Mouse (Mus musculus) MEL (cell line): ENCODE measurements at regions not wholly inside any gene's neighbourhood (a gene's known extent, or its start where the extent isn't known, plus 50 kb on each side); places are given as distances from the start of the nearest gene placed in this dataset.

ENCODE experiments used
- DNase-seq: peaks from one replicate; pipeline ENCODE4 v3.0.0; 2011; ENCODE audit warnings: low read depth, low spot score
- H3K27ac ChIP-seq: 2 replicates; pipeline ENCODE4 v1.5.1; 2012; ENCODE audit warnings: low read depth, mild to moderate bottlenecking, control low read depth, low read length, moderate library complexity; ENCODE audit not compliant: control insufficient read depth
- H3K27me3 ChIP-seq, 2 experiments: fragments of 150-350 bp in 1 of 2; sonication (generic) in 1 of 2; 2 replicates each; pipeline ENCODE4 v1.6.1; 2012; ENCODE audit warnings: low read length in 2 of 2, mild to moderate bottlenecking in 2 of 2, improper control_type of control experiment in 1 of 2, moderate library complexity in 1 of 2; ENCODE audit not compliant: insufficient read depth in 2 of 2, control insufficient read depth in 1 of 2
- H3K36me3 ChIP-seq, 2 experiments: 2 replicates each; pipeline ENCODE4 v1.6.1; 2012 to 2014; ENCODE audit warnings: low read length in 2 of 2, improper control_type of control experiment in 1 of 2, inconsistent platforms in 1 of 2, mild to moderate bottlenecking in 1 of 2; ENCODE audit not compliant: insufficient read depth in 2 of 2, control insufficient read depth in 1 of 2
- H3K4me1 ChIP-seq, 2 experiments: fragments of 150-350 bp in 1 of 2; sonication (generic) in 1 of 2; 2 replicates each; pipeline ENCODE4 v1.6.1; 2012; ENCODE audit warnings: low read length in 2 of 2, improper control_type of control experiment in 1 of 2, mild to moderate bottlenecking in 1 of 2; ENCODE audit not compliant: insufficient read depth in 2 of 2, control insufficient read depth in 1 of 2
- H3K4me3 ChIP-seq, 2 experiments: fragments of 150-350 bp in 1 of 2; sonication (generic) in 1 of 2; 2 replicates each; pipeline ENCODE4 v1.5.1; 2012; ENCODE audit warnings: low read depth in 2 of 2, low read length in 2 of 2, mild to moderate bottlenecking in 2 of 2, moderate library complexity in 2 of 2, control low read depth in 1 of 2, improper control_type of control experiment in 1 of 2; ENCODE audit not compliant: control insufficient read depth in 1 of 2, insufficient read depth in 1 of 2
- H3K79me2 ChIP-seq: 2 replicates; pipeline ENCODE4 v1.6.1; 2012; ENCODE audit warnings: mild to moderate bottlenecking, low read length, moderate library complexity; ENCODE audit not compliant: control insufficient read depth, poor library complexity, insufficient read depth
- H3K9ac ChIP-seq: 2 replicates; pipeline ENCODE4 v1.6.1; 2012; ENCODE audit warnings: low read depth, mild to moderate bottlenecking, control low read depth, low read length, moderate library complexity; ENCODE audit not compliant: control insufficient read depth, poor library complexity, severe bottlenecking
- H3K9me3 ChIP-seq: fragments of 150-350 bp; sonication (generic); replicated peaks from 2 replicates; pipeline ENCODE4 v1.6.1; 2012; ENCODE audit warnings: mild to moderate bottlenecking, low read length, improper control_type of control experiment, moderate library complexity; ENCODE audit not compliant: insufficient read depth
- BHLHE40 ChIP-seq: IDR thresholded peaks from 2 replicates; pipeline ENCODE4 v1.6.1; 2012; ENCODE audit warnings: low read depth, mild to moderate bottlenecking, inconsistent platforms, low read length, improper control_type of control experiment, borderline replicate concordance
- CHD1 ChIP-seq: IDR thresholded peaks from 2 replicates; pipeline ENCODE4 v1.6.1; 2012; ENCODE audit warnings: low read depth, mild to moderate bottlenecking, inconsistent platforms, low read length, improper control_type of control experiment
- CHD2 ChIP-seq: IDR thresholded peaks from 2 replicates; pipeline ENCODE4 v1.6.1; 2011; ENCODE audit warnings: low read length, improper control_type of control experiment
- E2F4 ChIP-seq: IDR thresholded peaks from 2 replicates; pipeline ENCODE4 v1.6.1; 2011; ENCODE audit warnings: low read depth, low read length, improper control_type of control experiment, borderline replicate concordance
- ELF1 ChIP-seq: IDR thresholded peaks from 2 replicates; pipeline ENCODE4 v1.6.1; 2014; ENCODE audit warnings: low read depth, mild to moderate bottlenecking, inconsistent platforms, low read length, improper control_type of control experiment, moderate library complexity
- EP300 ChIP-seq, 2 experiments: IDR thresholded peaks; 2 replicates each; pipeline ENCODE4 v1.6.1; 2011; ENCODE audit warnings: improper control_type of control experiment in 2 of 2, low read length in 2 of 2, low read depth in 1 of 2, mild to moderate bottlenecking in 1 of 2
- ETS1 ChIP-seq: IDR thresholded peaks from 2 replicates; pipeline ENCODE4 v1.6.1; 2012; ENCODE audit warnings: low read depth, mild to moderate bottlenecking, inconsistent platforms, low read length, improper control_type of control experiment, moderate library complexity
- GABPA ChIP-seq: IDR thresholded peaks from 2 replicates; pipeline ENCODE4 v1.6.1; 2012; ENCODE audit warnings: low read depth, mild to moderate bottlenecking, inconsistent platforms, low read length, improper control_type of control experiment, moderate library complexity
- KAT2A ChIP-seq: conservative IDR thresholded peaks from 2 replicates; pipeline ENCODE4 v1.6.1; 2012; ENCODE audit warnings: low read depth, low read length, improper control_type of control experiment, inconsistent platforms
- MEF2A ChIP-seq: IDR thresholded peaks from 2 replicates; pipeline ENCODE4 v1.6.1; 2014; ENCODE audit warnings: low read depth, mild to moderate bottlenecking, inconsistent platforms, low read length, improper control_type of control experiment; ENCODE audit not compliant: poor library complexity, insufficient replicate concordance, severe bottlenecking; ENCODE audit errors: extremely low read depth
- RAD21 ChIP-seq: IDR thresholded peaks from 2 replicates; pipeline ENCODE4 v1.6.1; 2011; ENCODE audit warnings: mild to moderate bottlenecking, low read depth, low read length, improper control_type of control experiment
- RCOR1 ChIP-seq: IDR thresholded peaks from 2 replicates; pipeline ENCODE4 v1.6.1; 2012; ENCODE audit warnings: low read depth, mild to moderate bottlenecking, inconsistent platforms, low read length, improper control_type of control experiment
- SMC3 ChIP-seq: IDR thresholded peaks from 2 replicates; pipeline ENCODE4 v1.6.1; 2011; ENCODE audit warnings: low read depth, low read length, improper control_type of control experiment
- TAL1 ChIP-seq: IDR thresholded peaks from 2 replicates; pipeline ENCODE4 v1.6.1; 2012; ENCODE audit warnings: mild to moderate bottlenecking, inconsistent platforms, low read length, moderate library complexity, mixed read lengths
- USF2 ChIP-seq, 2 experiments: IDR thresholded peaks; 2 replicates each; pipeline ENCODE4 v1.6.1; 2011 to 2012; ENCODE audit warnings: improper control_type of control experiment in 2 of 2, low read length in 2 of 2, borderline replicate concordance in 1 of 2, inconsistent platforms in 1 of 2, low read depth in 1 of 2, mild to moderate bottlenecking in 1 of 2; ENCODE audit not compliant: insufficient read depth in 1 of 2
- ZKSCAN1 ChIP-seq: IDR thresholded peaks from 2 replicates; pipeline ENCODE4 v1.6.1; 2012; ENCODE audit warnings: low read depth, mild to moderate bottlenecking, inconsistent platforms, low read length, improper control_type of control experiment, moderate library complexity
- ZMIZ1 ChIP-seq: IDR thresholded peaks from 2 replicates; pipeline ENCODE4 v1.6.1; 2012; ENCODE audit warnings: low read depth, mild to moderate bottlenecking, inconsistent platforms, low read length, improper control_type of control experiment, moderate library complexity

- no peaks in the 10 kb centered on the region for H3K36me3 ChIP-seq
- H3K9ac ChIP-seq = no peak overlapping the region
- DNase-seq = no peak
- H3K4me1 ChIP-seq = no peaks in the 10 kb centered on the region
- H3K79me2 ChIP-seq = no peaks in the 10 kb centered on the region
- no peaks in the 10 kb centered on the region for H3K27me3 ChIP-seq
- no peak overlapping the region for H3K27ac ChIP-seq
- TF ChIP-seq E2F4 = no peak
- H3K4me3 ChIP-seq = no peak overlapping the region
- H3K9me3 ChIP-seq = no peaks in the 10 kb centered on the region
Observed at GRCm38 (mm10) chr16:85637079-85637478, 83.9 kb upstream of the Cyyr1 start.

GRCm38 (mm10) chr16:85629738-85630137, 76.5 kb upstream of the Cyyr1 start:
- no peak overlapping the region for H3K9ac ChIP-seq
- no peaks in the 10 kb centered on the region for H3K4me1 ChIP-seq
- no peak for TF ChIP-seq KAT2A
- TF ChIP-seq ETS1 = no peak
- no peak for TF ChIP-seq BHLHE40
- TF ChIP-seq ZMIZ1 = no peak
- TF ChIP-seq CHD2 = no peak
- TF ChIP-seq EP300 (IDR thresholded peaks at IDR 0.05; ENCODE audit: low read depth in 1 of 2, low read length in 2 of 2) = no peak
- TF ChIP-seq ZKSCAN1 = no peak
- no peak overlapping the region for H3K4me3 ChIP-seq
- H3K9me3 ChIP-seq = no peaks in the 10 kb centered on the region
- H3K36me3 ChIP-seq = no peaks in the 10 kb centered on the region
- DNase-seq = no peak
- no peaks in the 10 kb centered on the region for H3K27me3 ChIP-seq
- no peak overlapping the region for H3K27ac ChIP-seq
- H3K79me2 ChIP-seq = no peaks in the 10 kb centered on the region

- TF ChIP-seq ZMIZ1 (no peak), GABPA (no peak), USF2 (IDR thresholded peaks at IDR 0.05; ENCODE audit: borderline replicate concordance in 1 of 2, insufficient read depth in 1 of 2, low read depth in 1 of 2, low read length in 2 of 2) (no peak), ELF1 (no peak), MEF2A (no peak), RCOR1 (no peak), RAD21 (no peak), EP300 (IDR thresholded peaks at IDR 0.05; ENCODE audit: low read depth in 1 of 2, low read length in 2 of 2) (no peak), TAL1 (no peak), CHD1 (no peak), SMC3 (no peak), E2F4 (no peak)
- TF ChIP-seq, all 39 proteins: peak for 0
- Histone ChIP-seq H3K9ac (no peak overlapping the region), H3K9me3 (no peaks in the 10 kb centered on the region), H3K27me3 (no peaks in the 10 kb centered on the region), H3K79me2 (no peaks in the 10 kb centered on the region), H3K4me1 (no peaks in the 10 kb centered on the region), H3K36me3 (no peaks in the 10 kb centered on the region), H3K27ac (no peak overlapping the region), H3K4me3 (no peak overlapping the region)
- no peak for DNase-seq
Observed at GRCm38 (mm10) chr16:85624505-85624904, 71.3 kb upstream of the Cyyr1 start.
